Mouse (Mus musculus) CH12.LX (cell line): Measurements from ENCODE around the gene Prrx2. TPM values are rescaled to one million over a fixed set of nuclear protein-coding genes. Genes with fewer than 3 reads are reported as not detected.

ENCODE experiments used
- DNase-seq: peaks from one replicate; pipeline ENCODE4 v3.0.0-alpha.2; 2013; ENCODE audit errors: extremely low read depth
- H3K27ac ChIP-seq: 2 replicates; pipeline ENCODE4 v1.5.1; 2012; ENCODE audit warnings: low read depth, mild to moderate bottlenecking, control low read depth, moderate library complexity; ENCODE audit not compliant: insufficient read depth
- H3K27me3 ChIP-seq: replicated peaks from 2 replicates; pipeline ENCODE3; 2012; ENCODE audit warnings: inconsistent platforms
- H3K36me3 ChIP-seq, 2 experiments: replicated peaks in 1 of 2; 2 replicates each; pipeline versions ENCODE3 to v1.6.1; 2012; ENCODE audit warnings: inconsistent platforms in 1 of 2, low read length in 1 of 2, mild to moderate bottlenecking in 1 of 2, mixed read lengths in 1 of 2, moderate library complexity in 1 of 2; ENCODE audit not compliant: control insufficient read depth in 1 of 2, insufficient read depth in 1 of 2
- H3K4me1 ChIP-seq, 2 experiments: 2 replicates each; pipeline ENCODE4 v1.6.1; 2012; ENCODE audit warnings: inconsistent platforms in 1 of 2, moderate library complexity in 1 of 2; ENCODE audit not compliant: insufficient read depth in 2 of 2, control insufficient read depth in 1 of 2
- H3K4me2 ChIP-seq: 2 replicates; pipeline ENCODE4 v1.6.1; 2012; ENCODE audit warnings: low read depth, mild to moderate bottlenecking, control low read depth; ENCODE audit not compliant: poor library complexity, insufficient read depth, severe bottlenecking
- H3K4me3 ChIP-seq, 3 experiments: fragments of 150-350 bp in 1 of 3; sonication (generic) in 1 of 3; replicated peaks in 1 of 3; 2 replicates each; pipeline versions ENCODE3 to v1.5.1; 2011 to 2012; ENCODE audit warnings: low read depth in 2 of 3, low read length in 2 of 3, mild to moderate bottlenecking in 2 of 3, moderate library complexity in 2 of 3, control low read depth in 1 of 3, improper control_type of control experiment in 1 of 3, inconsistent platforms in 1 of 3, mixed read lengths in 1 of 3; ENCODE audit not compliant: poor library complexity in 1 of 3
- H3K79me2 ChIP-seq: replicated peaks from 2 replicates; pipeline ENCODE4 v1.6.1; 2012; ENCODE audit warnings: mild to moderate bottlenecking, moderate library complexity; ENCODE audit not compliant: control insufficient read depth, poor library complexity, insufficient read depth, severe bottlenecking; ENCODE audit errors: extremely low read depth
- H3K9ac ChIP-seq: 2 replicates; pipeline ENCODE4 v1.6.1; 2012; ENCODE audit warnings: low read depth, mild to moderate bottlenecking, control low read depth, moderate library complexity; ENCODE audit not compliant: insufficient read depth
- H3K9me3 ChIP-seq: replicated peaks from 2 replicates; pipeline ENCODE3; 2012; ENCODE audit warnings: low read length, inconsistent platforms, mixed read lengths
- BHLHE40 ChIP-seq: IDR thresholded peaks from 2 replicates; pipeline ENCODE4 v1.6.1; 2011; ENCODE audit warnings: mild to moderate bottlenecking, low read depth, low read length, improper control_type of control experiment
- CHD1 ChIP-seq: IDR thresholded peaks from 2 replicates; pipeline ENCODE4 v1.6.1; 2012; ENCODE audit warnings: low read depth, low read length, improper control_type of control experiment, inconsistent platforms
- CHD2 ChIP-seq: IDR thresholded peaks from 2 replicates; pipeline ENCODE4 v1.6.1; 2011; ENCODE audit warnings: low read length, improper control_type of control experiment
- CTCF ChIP-seq, 2 experiments: IDR thresholded peaks in 1 of 2; conservative IDR thresholded peaks in 1 of 2; 2 replicates each; pipeline ENCODE4 v1.5.1; 2011 to 2012; ENCODE audit warnings: low read depth in 2 of 2, low read length in 2 of 2, improper control_type of control experiment in 1 of 2, inconsistent platforms in 1 of 2, mild to moderate bottlenecking in 1 of 2, moderate library complexity in 1 of 2
- E2F4 ChIP-seq: IDR thresholded peaks from 2 replicates; pipeline ENCODE4 v1.6.1; 2011; ENCODE audit warnings: low read depth, low read length, improper control_type of control experiment; ENCODE audit not compliant: insufficient replicate concordance
- ELF1 ChIP-seq: IDR thresholded peaks from 2 replicates; pipeline ENCODE4 v1.6.1; 2014; ENCODE audit warnings: low read depth, mild to moderate bottlenecking, inconsistent platforms, low read length, improper control_type of control experiment
- EP300 ChIP-seq: IDR thresholded peaks from 2 replicates; pipeline ENCODE4 v1.6.1; 2011; ENCODE audit warnings: low read length, improper control_type of control experiment
- IRF4 ChIP-seq: IDR thresholded peaks from 2 replicates; pipeline ENCODE4 v1.6.1; 2014; ENCODE audit warnings: low read depth, mild to moderate bottlenecking, inconsistent platforms, low read length, improper control_type of control experiment
- JUND ChIP-seq: conservative IDR thresholded peaks from 2 replicates; pipeline ENCODE4 v1.6.1; 2011; ENCODE audit warnings: low read depth, low read length, improper control_type of control experiment
- KAT2A ChIP-seq: IDR thresholded peaks from 2 replicates; pipeline ENCODE4 v1.6.1; 2012; ENCODE audit warnings: low read length, improper control_type of control experiment, inconsistent platforms; ENCODE audit not compliant: insufficient replicate concordance
- MAFK ChIP-seq: IDR thresholded peaks from 2 replicates; pipeline ENCODE4 v1.6.1; 2011; ENCODE audit warnings: low read length, improper control_type of control experiment; ENCODE audit not compliant: insufficient replicate concordance
- MAZ ChIP-seq: IDR thresholded peaks from 2 replicates; pipeline ENCODE4 v1.6.1; 2012; ENCODE audit warnings: low read depth, mild to moderate bottlenecking, inconsistent platforms, low read length, improper control_type of control experiment, moderate library complexity
- MEF2A ChIP-seq: IDR thresholded peaks from 2 replicates; pipeline ENCODE4 v1.6.1; 2014; ENCODE audit warnings: low read depth, mild to moderate bottlenecking, inconsistent platforms, low read length, improper control_type of control experiment, borderline replicate concordance
- MYC ChIP-seq: IDR thresholded peaks from 2 replicates; pipeline ENCODE4 v1.6.1; 2011; ENCODE audit warnings: low read depth, mild to moderate bottlenecking, improper control_type of control experiment, low read length
- NRF1 ChIP-seq: IDR thresholded peaks from 2 replicates; pipeline ENCODE4 v1.6.1; 2014; ENCODE audit warnings: low read depth, mild to moderate bottlenecking, inconsistent platforms, low read length, improper control_type of control experiment, moderate library complexity
- PAX5 ChIP-seq: IDR thresholded peaks from 2 replicates; pipeline ENCODE4 v1.6.1; 2012; ENCODE audit warnings: low read length, inconsistent platforms, mixed read lengths
- POLR2A ChIP-seq: IDR thresholded peaks from 2 replicates; pipeline ENCODE4 v1.6.1; 2011; ENCODE audit warnings: low read depth, mild to moderate bottlenecking, improper control_type of control experiment, low read length
- POLR2AphosphoS2 ChIP-seq: IDR thresholded peaks from 2 replicates; pipeline ENCODE4 v1.6.1; 2011; ENCODE audit warnings: low read depth, low read length, improper control_type of control experiment
- RAD21 ChIP-seq: IDR thresholded peaks from 2 replicates; pipeline ENCODE4 v1.6.1; 2011; ENCODE audit warnings: low read depth, mild to moderate bottlenecking, low read length, improper control_type of control experiment, moderate library complexity
- RCOR1 ChIP-seq: conservative IDR thresholded peaks from 2 replicates; pipeline ENCODE4 v1.6.1; 2012; ENCODE audit warnings: low read depth, mild to moderate bottlenecking, inconsistent platforms, low read length, improper control_type of control experiment
- SIN3A ChIP-seq: IDR thresholded peaks from 2 replicates; pipeline ENCODE4 v1.6.1; 2012; ENCODE audit warnings: low read length, improper control_type of control experiment, inconsistent platforms
- TBP ChIP-seq: conservative IDR thresholded peaks from 2 replicates; pipeline ENCODE4 v1.6.1; 2011; ENCODE audit warnings: low read depth, low read length, improper control_type of control experiment
- UBTF ChIP-seq: IDR thresholded peaks from 2 replicates; pipeline ENCODE4 v1.6.1; 2012; ENCODE audit warnings: low read depth, mild to moderate bottlenecking, inconsistent platforms, low read length, improper control_type of control experiment, moderate library complexity
- USF1 ChIP-seq: IDR thresholded peaks from 2 replicates; pipeline ENCODE4 v1.6.1; 2014; ENCODE audit warnings: low read depth, mild to moderate bottlenecking, inconsistent platforms, low read length, improper control_type of control experiment
- ZKSCAN1 ChIP-seq: IDR thresholded peaks from 2 replicates; pipeline ENCODE4 v1.6.1; 2012; ENCODE audit warnings: low read depth, inconsistent platforms, low read length, improper control_type of control experiment, borderline replicate concordance
- ZNF384 ChIP-seq: IDR thresholded peaks from 2 replicates; pipeline ENCODE4 v1.6.1; 2012; ENCODE audit warnings: low read depth, low read length, improper control_type of control experiment, inconsistent platforms
- dilution Hi-C: fragments of 300-500 bp; cut with MboI; formaldehyde crosslinking; loops from 2 replicates; pipeline ENCODE4 v1.14.3; 2020; ENCODE audit warnings: low sequenced_read_pairs; ENCODE audit not compliant: extremely low pct_unique_long_range_greater_than_20kb, extremely low pct_ligation_motif_present
- in situ Hi-C: fragments of 300-500 bp; cut with MboI; formaldehyde crosslinking; loops from 3 replicates; pipeline ENCODE4 v1.14.3; 2019; ENCODE audit warnings: low sequenced_read_pairs, low pct_ligation_motif_present, low pct_unique_long_range_greater_than_20kb, mixed read lengths
- polyA plus RNA-seq: library from polyadenylated mRNA; unstranded; fragments of >175 nt; gene quantifications from 2 replicates; pipeline ENCODE4 v1.2.1, GENCODE M21; 2012; ENCODE audit warnings: low read depth; ENCODE audit not compliant: insufficient read length
- total RNA-seq, 2 experiments: library from RNA; depleted of rRNA; stranded (reverse); fragments of 300-350 nt in 1 of 2; fragments of >200 nt in 1 of 2; gene quantifications; 2 replicates each; pipeline ENCODE4 v1.2.3; 2012 to 2014

Gene Prrx2
- total and polyA plus RNA-seq, 3 experiments = not detected

GRCm38 (mm10) chr2:30848184-30848583 is 13.4 kb downstream of the Prrx2 start:
- H3K79me2 ChIP-seq = no peaks in the 10 kb centered on the region
- no peaks in the 10 kb centered on the region for H3K9me3 ChIP-seq
- dilution Hi-C loops = no loop called here
- no peak overlapping the region for H3K4me3 ChIP-seq
- in situ Hi-C loops = no loop called here
- H3K27me3 ChIP-seq = peaks cover 88% of the 10 kb centered on the region
- no peak for TF ChIP-seq UBTF
- no peak for TF ChIP-seq ZKSCAN1
- TF ChIP-seq JUND = no peak
- TF ChIP-seq KAT2A = no peak
- no peak for TF ChIP-seq POLR2A
- TF ChIP-seq CHD1 = no peak
- TF ChIP-seq E2F4 = no peak
- TF ChIP-seq EP300 = no peak
- no peak for TF ChIP-seq NRF1
- TF ChIP-seq ZNF384 = no peak
- no peak for TF ChIP-seq RAD21
- TF ChIP-seq SIN3A = no peak
- no peak for TF ChIP-seq TBP
- no peak for TF ChIP-seq CTCF (conservative IDR thresholded peaks at IDR 0.05 in 1 of 2, IDR thresholded peaks at IDR 0.05 in 1 of 2; ENCODE audit: low read depth in 2 of 2, low read length in 2 of 2)
- no peak for TF ChIP-seq ELF1
- TF ChIP-seq MAFK = no peak
- TF ChIP-seq MEF2A = no peak
- TF ChIP-seq MAZ = no peak
- no peak for TF ChIP-seq USF1
- TF ChIP-seq RCOR1 = no peak
- H3K27ac ChIP-seq = no peak overlapping the region
- no peaks in the 10 kb centered on the region for H3K36me3 ChIP-seq
- H3K9ac ChIP-seq = no peak overlapping the region
- H3K4me1 ChIP-seq = peaks cover 4 to 5% of the 10 kb centered on the region in 2 experiments; a peak in 2 of 4 replicates
- H3K4me2 ChIP-seq = no peak overlapping the region
- DNase-seq = no peak

- Histone ChIP-seq H3K4me1 (peaks cover 4 to 6% of the 10 kb centered on the region in 2 experiments; a peak in 2 of 4 replicates), H3K4me3 (no peak overlapping the region), H3K79me2 (no peaks in the 10 kb centered on the region), H3K27ac (no peak overlapping the region), H3K4me2 (no peak overlapping the region), H3K9ac (no peak overlapping the region), H3K27me3 (peaks cover 90% of the 10 kb centered on the region), H3K36me3 (no peaks in the 10 kb centered on the region), H3K9me3 (no peaks in the 10 kb centered on the region)
- dilution Hi-C loops = no loop called here
- in situ Hi-C loops = no loop called here
- TF ChIP-seq PAX5 (no peak), CHD2 (no peak), NRF1 (no peak), IRF4 (no peak), MEF2A (no peak), MYC (no peak), MAZ (no peak), ELF1 (no peak), RCOR1 (no peak), ZKSCAN1 (no peak), BHLHE40 (no peak), POLR2AphosphoS2 (no peak), E2F4 (no peak), USF1 (no peak), MAFK (no peak)
- DNase-seq = no peak
These were observed 15.8 kb downstream of the Prrx2 start for GRCm38 (mm10) chr2:30850581-30850980.
